Mouse (Mus musculus) frontal cortex, postnatal 36 days (tissue): Measurements from ENCODE around the gene Gm2888.
"Not testable (repeated sequence)": the region's sequence is repeated elsewhere in the genome, so short reads cannot be mapped to it uniquely, and the experiment has no call there.

Source experiments
- DNase-seq, 2 experiments: peaks; one replicate each; pipeline ENCODE4 v3.0.0; 2022; ENCODE audit warnings: low spot score in 2 of 2

Gm2888 gene

DNA sequence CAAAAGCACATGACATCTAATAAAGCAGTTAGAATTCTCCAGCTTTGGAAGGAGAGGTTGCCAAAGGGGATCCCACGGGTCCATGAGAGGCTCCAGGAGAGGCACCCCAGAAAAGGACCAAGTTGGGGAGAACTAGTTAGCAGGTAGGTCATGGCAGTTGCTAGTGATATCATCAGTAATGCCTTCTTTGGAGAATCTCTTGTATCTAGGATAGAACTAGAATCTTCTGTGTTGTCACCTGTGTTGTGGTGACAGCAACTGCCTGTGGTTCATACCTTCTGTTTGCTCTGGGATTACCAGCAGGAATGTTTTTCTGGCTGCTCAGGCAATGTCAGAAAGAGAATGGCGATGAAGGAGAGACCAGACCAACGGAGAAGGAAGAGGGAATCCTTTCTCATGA, at the start of gene Gm2888:
Gm2888 (plus strand) TSS at position 301 of the 400 bp plus-strand sequence.
- not testable (repeated sequence) for DNase-seq

DNA sequence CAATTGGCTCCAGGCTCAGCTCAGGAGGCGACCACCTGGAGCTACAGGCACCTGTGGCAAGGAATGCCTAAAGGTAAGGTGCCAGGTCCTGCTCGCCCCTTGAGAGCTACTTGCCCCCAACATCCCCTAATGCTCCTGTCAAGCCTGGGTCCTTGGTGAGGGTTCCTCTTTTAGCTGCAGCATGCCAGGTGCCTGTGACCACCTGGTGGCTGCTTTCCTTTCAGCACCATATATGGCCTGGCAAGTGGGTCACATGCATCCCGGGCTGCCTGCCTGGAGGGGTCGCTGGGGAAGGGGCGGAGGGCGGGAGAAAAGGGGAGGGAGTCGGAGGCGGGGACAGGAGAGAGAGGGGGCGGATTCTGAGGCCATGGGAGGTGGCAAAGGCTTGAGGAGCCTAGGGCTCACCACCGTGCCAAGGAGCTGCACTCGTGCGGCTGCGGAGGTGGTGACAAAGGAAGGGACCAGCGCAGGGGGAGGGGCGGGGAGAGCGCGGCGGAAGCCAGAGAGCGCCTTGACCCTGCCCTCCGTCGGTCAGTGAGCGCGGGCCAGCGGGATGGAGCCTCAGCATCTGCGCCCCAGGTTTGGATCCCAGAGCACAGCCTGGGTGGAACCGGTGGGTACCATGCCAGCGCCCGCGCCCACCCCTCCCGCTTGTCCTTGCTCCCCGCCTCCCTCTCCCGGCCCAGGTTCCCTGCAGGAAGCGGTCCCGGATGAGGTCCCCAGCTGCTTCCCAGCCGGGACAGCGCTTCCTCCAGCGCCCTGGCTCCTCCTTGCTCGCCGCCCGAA, 19.1 kb downstream of the Gm2888 start, which contains the start of gene Gm2897:
Gm2897 (plus strand) TSS at position 559 of the 786 bp plus-strand sequence.
- peak; percentile 1 to 2 for DNase-seq

DNA sequence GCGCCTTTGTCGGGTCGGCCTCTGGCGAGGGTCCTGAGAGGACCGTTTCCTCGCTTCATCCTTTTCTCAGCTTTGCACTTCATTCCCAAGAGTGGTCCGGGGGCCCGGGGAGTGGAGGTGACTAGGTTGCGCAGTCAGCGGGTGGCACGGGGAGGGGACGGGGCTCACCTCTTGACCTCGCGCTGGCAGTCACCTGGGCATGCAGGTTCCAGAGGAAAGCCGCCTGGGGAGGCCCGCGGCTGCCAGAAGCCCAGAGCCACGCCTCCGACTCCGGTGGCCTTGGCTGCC, 19.7 kb downstream of the Gm2888 start:
- not testable (repeated sequence) for DNase-seq

DNA sequence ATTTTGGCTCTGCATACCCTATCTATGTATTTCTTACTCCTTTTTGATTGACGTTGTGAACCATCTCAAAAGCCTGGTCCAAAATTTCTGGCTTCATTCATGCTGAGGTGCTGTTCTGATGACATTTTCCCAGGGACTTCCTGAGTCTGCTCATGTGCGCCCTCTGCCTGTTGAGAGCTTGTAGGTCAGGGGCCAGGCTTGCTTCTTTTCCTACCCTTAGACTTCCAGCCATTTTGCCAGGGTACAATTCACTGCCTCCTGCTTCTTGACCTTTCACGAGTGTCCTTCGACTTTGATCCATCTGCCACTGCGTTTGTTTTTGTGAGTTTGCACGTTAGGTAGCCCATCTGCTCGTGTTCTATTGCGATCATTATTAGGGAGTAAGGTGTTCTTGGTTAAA, 20.3 kb downstream of the Gm2888 start:
- peak in 1 of 2 experiments; percentile 10 for DNase-seq
